Mouse (Mus musculus) liver, embryonic 15.5 days (tissue): ENCODE results near the gene Zg16. TPM values are rescaled to one million over a fixed set of nuclear protein-coding genes. Genes with fewer than 3 reads are reported as not detected.

Experiments
- ATAC-seq: fragments of 200-750 bp; cut with Nextera tagmentation; 2 replicates; pipeline ENCODE4 v1.8.0; 2017; ENCODE audit warnings: moderate number of reproducible peaks, mild to moderate bottlenecking, moderate library complexity; ENCODE audit not compliant: insufficient read depth
- H3K27ac ChIP-seq: fragments of 300-500 bp; sonication (generic); replicated peaks from 2 replicates; pipeline ENCODE4 v1.5.1; 2015; ENCODE audit warnings: mild to moderate bottlenecking, inconsistent platforms
- H3K27me3 ChIP-seq: fragments of 300-500 bp; sonication (generic); 2 replicates; pipeline ENCODE4 v1.6.1; 2015; ENCODE audit warnings: mild to moderate bottlenecking, inconsistent platforms
- H3K36me3 ChIP-seq: fragments of 300-500 bp; sonication (generic); replicated peaks from 2 replicates; pipeline ENCODE4 v1.6.1; 2015; ENCODE audit warnings: moderate library complexity, mild to moderate bottlenecking, inconsistent platforms
- H3K4me1 ChIP-seq: fragments of 300-500 bp; sonication (generic); replicated peaks from 2 replicates; pipeline ENCODE4 v1.6.1; 2015; ENCODE audit warnings: inconsistent platforms
- H3K4me2 ChIP-seq: fragments of 300-500 bp; sonication (generic); 2 replicates; pipeline ENCODE4 v1.6.1; 2015; ENCODE audit warnings: moderate library complexity, mild to moderate bottlenecking, inconsistent platforms
- H3K4me3 ChIP-seq: fragments of 300-500 bp; sonication (generic); replicated peaks from 2 replicates; pipeline ENCODE4 v1.5.1; 2015; ENCODE audit warnings: mild to moderate bottlenecking, inconsistent platforms
- H3K9ac ChIP-seq: fragments of 300-500 bp; sonication (generic); 2 replicates; pipeline ENCODE4 v1.6.1; 2015; ENCODE audit warnings: moderate library complexity, mild to moderate bottlenecking, inconsistent platforms
- H3K9me3 ChIP-seq: fragments of 300-500 bp; sonication (generic); replicated peaks from 2 replicates; pipeline ENCODE4 v1.6.1; 2016; ENCODE audit warnings: inconsistent platforms
- WGBS: fragments of 180-500 bp; shearing (Covaris S2); methylation state at CpG from one replicate; pipeline ENCODE4 v1.1.7; 2015; ENCODE audit warnings: mixed read lengths; ENCODE audit not compliant: insufficient replicate concordance; 5-methylcytosine and 5-hydroxymethylcytosine counted together
- polyA plus RNA-seq: library from polyadenylated mRNA; unstranded; fragments of >200 nt; fragmentation: Nextera tagmentation; extraction: Ambion mirVana; gene quantifications from 2 replicates; pipeline ENCODE4 v1.2.1, GENCODE M21; 2015

Gene Zg16
- polyA plus RNA-seq, 1 experiment from 2014 or later, result 0.33 TPM

DNA sequence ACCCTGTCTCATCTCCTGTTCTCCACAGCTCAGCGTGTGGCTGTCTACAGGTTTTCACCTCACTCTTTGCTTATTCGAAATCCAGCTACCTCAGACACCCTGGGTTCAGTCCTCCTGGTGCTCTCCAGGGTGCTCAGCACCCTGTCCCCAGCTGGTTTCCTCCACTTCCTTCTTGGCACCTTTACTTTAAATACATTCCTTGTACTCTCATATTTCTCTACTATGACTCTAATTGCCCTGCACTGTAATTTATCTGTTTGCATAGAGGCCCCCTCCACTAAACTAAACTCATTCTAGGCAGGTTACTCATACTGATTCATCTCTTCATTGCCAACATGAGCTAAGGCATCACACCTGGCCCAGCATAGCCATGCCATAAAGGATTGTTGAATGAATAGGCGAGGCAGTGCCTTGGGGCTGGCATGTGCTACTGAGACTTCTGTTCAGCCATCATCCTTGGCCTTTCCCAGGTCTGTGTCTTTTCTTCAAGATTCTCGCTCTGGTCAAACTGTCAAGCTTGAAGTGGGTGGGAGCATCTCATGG lies 16.2 kb downstream of the Zg16 start:
- H3K4me1 ChIP-seq, result no peaks in the 10 kb centered on the region
- no peak overlapping the region for H3K4me2 ChIP-seq
- H3K9ac ChIP-seq, result no peak overlapping the region
- H3K4me3 ChIP-seq, result no peak overlapping the region
- H3K9me3 ChIP-seq, result no peaks in the 10 kb centered on the region
- H3K27me3 ChIP-seq, result no peaks in the 10 kb centered on the region
- H3K36me3 ChIP-seq, result no peaks in the 10 kb centered on the region
- WGBS, result 58% methylated on average over 4 of the region's 4 CpGs
- no peak overlapping the region for H3K27ac ChIP-seq
- no peak for ATAC-seq

DNA sequence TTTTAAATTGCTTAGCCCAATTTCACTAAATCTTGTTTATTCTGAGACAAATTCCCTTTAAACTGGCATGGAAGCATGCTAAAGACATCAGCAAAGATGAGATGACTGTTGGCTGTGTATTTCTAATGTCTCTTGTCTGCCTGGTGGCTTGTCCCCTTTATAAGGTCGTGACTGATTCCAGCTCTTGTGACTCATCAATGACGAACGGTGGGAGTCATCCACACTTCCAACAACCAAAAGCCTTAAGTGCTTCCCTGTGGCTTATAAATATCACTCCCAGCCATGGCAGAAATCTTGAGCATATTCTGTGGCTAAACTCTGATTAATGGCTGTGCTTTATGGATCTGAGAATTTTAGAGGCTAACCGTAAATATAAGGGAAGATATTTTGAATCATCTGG lies 20.8 kb downstream of the Zg16 start:
- 66% methylated on average over 4 of the region's 4 CpGs for WGBS
- Histone ChIP-seq H3K4me2 (no peak overlapping the region), H3K9ac (no peak overlapping the region), H3K27ac (no peak overlapping the region), H3K36me3 (no peaks in the 10 kb centered on the region), H3K9me3 (no peaks in the 10 kb centered on the region), H3K27me3 (0 out of 2 replicates have a peak, but pooled peaks cover under 1% of the 10 kb centered on the region), H3K4me1 (0 out of 2 replicates have a peak, but pooled peaks cover 3% of the 10 kb centered on the region), H3K4me3 (no peak overlapping the region)
- ATAC-seq, result no peak

DNA sequence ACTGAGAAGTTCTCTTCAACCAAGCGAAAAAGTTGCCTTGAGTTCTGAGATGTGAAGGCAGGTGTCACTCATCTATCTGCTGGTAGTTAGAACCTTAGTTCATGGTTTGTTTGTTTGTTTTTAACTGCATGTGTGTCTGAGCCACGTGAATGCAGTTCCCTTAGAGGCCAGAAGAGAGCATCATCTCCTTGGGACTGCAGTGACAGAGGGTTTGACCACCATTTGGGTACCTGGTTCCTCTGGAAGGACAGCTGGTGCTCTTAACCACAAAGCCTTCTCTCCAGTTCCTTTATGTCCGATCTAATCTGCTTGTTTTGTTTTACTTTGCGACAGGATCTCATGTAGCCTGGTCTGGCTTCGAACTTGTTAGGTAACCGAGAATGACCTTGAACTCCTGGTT lies 21.6 kb downstream of the Zg16 start:
- Histone ChIP-seq H3K9me3 (no peaks in the 10 kb centered on the region), H3K9ac (no peak overlapping the region), H3K27ac (no peak overlapping the region), H3K4me3 (no peak overlapping the region), H3K27me3 (0 out of 2 replicates have a peak, but pooled peaks cover 7% of the 10 kb centered on the region), H3K4me2 (no peak overlapping the region), H3K4me1 (0 out of 2 replicates have a peak, but pooled peaks cover 3% of the 10 kb centered on the region), H3K36me3 (no peaks in the 10 kb centered on the region)
- no peak for ATAC-seq
- WGBS, result 61% methylated on average over 6 of the region's 6 CpGs

DNA sequence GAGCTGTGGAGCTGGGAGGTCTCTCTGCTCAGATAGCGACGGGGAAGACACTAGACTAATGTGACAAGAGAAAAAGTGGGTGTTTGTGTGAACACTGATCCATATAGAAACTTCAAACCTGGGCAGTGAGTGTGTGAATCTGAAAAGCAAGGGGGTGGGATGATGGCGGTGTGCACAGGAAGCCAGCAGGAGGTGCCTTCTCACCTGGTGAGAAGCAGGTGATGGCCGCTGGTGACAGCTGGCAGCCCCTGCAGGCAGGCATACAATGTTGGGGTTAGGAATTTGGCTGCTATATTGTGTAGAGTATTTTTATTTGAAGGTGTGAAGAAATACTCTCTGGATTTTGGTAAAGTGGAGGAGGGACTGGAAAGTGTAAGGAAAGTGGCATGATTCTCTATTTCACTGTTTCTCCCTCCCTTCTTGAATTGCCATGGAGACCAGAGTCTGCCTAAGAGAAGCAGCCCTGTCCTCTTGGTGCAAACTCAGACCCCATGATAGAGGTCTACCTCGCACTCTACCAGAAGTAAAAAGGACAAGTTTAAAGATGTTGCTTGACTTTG lies 32.0 kb downstream of the Zg16 start:
- Histone ChIP-seq H3K27me3 (peaks cover 44% of the 10 kb centered on the region), H3K4me2 (no peak overlapping the region), H3K36me3 (no peaks in the 10 kb centered on the region), H3K4me3 (no peak overlapping the region), H3K4me1 (no peaks in the 10 kb centered on the region), H3K9ac (no peak overlapping the region), H3K27ac (no peak overlapping the region), H3K9me3 (no peaks in the 10 kb centered on the region)
- no peak for ATAC-seq
- 51% methylated on average over 5 of the region's 5 CpGs for WGBS

DNA sequence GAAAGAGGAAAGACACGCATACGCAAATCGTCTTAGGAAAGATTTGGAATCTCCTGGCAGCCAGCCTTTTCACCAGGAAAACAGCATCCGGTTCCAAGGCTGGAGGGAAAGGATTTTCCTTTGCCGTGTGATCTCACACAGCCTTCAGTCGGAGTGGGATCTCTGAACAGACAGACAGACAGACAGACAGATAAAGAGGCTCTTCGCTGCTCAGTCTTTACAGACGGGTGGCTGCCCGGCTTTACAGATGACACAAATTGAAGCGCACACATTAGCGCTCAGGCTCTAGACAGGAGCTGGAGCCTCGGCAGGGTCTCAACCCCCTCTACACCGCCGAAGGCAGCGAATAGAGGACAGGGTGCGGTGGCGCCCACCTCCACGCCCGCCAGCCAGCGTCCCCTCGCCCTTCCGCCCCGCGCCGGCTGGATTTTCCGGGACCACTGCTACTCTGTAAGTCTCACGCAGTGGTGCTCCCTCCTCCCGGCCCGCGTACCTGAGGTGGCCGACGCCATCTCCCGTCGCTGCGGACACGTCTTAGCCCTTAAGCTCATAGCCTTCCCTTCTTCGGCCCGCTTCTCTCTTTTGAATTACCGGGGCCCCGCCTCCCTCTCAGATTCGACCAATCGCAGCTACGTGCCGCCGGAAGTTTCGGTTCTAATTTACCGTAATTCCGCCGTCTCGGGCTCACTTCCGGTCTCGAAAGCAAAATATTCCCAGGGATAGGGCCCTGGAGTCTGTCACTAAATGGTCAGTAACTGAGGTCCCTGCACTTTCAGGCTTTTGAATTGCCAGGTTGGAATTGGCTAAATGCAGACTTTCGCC lies 45.1 kb downstream of the Zg16 start, which contains the start of gene Kif22:
TSS of gene Kif22 (minus strand) at position 621 of the 822 bp plus-strand sequence.
- peak; percentile 88 for ATAC-seq
- H3K36me3 ChIP-seq, result peaks cover 33% of the 10 kb centered on the region
- H3K27me3 ChIP-seq, result no peaks in the 10 kb centered on the region
- H3K9me3 ChIP-seq, result no peaks in the 10 kb centered on the region
- H3K27ac ChIP-seq, result peak within 1 kb of the TSS; percentile 85
- peak within 1 kb of the TSS; percentile 99 for H3K9ac ChIP-seq
- H3K4me3 ChIP-seq, result peak within 1 kb of the TSS; percentile 99
- H3K4me2 ChIP-seq, result peak within 1 kb of the TSS; percentile 77
- WGBS, result under 1% methylated on average over 53 of the region's 53 CpGs
- H3K4me1 ChIP-seq, result peaks cover 33% of the 10 kb centered on the region

DNA sequence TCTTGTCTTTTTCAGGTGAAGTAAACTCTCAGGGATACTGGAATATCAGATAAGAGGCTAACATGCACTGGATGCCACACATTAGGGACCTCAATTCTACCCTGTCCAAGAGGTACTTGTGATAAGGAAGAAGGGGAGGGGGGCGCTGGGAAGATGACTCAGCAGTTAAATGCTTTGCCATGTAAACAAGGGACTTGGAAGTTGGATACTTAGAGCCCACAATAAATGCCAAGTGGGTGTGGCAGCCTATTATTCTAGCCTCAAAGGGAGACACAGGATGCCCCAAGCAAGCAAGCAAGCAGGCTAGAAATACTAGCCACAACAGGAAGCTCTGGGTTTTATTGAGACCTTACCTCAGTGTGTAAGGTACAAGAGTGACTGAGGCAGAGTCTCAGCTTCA lies 55.9 kb downstream of the Zg16 start:
- H3K9me3 ChIP-seq, result no peaks in the 10 kb centered on the region
- peaks cover 87% of the 10 kb centered on the region for H3K36me3 ChIP-seq
- H3K4me2 ChIP-seq, result no peak overlapping the region
- ATAC-seq, result no peak
- 45% methylated on average over 1 of the region's 1 CpGs for WGBS
- H3K27me3 ChIP-seq, result no peaks in the 10 kb centered on the region
- peaks cover 44% of the 10 kb centered on the region for H3K4me1 ChIP-seq
- no peak overlapping the region for H3K4me3 ChIP-seq
- H3K9ac ChIP-seq, result no peak overlapping the region
- H3K27ac ChIP-seq, result 0 out of 2 replicates have a peak overlapping the region, but pooled peaks have one; percentile 76

DNA sequence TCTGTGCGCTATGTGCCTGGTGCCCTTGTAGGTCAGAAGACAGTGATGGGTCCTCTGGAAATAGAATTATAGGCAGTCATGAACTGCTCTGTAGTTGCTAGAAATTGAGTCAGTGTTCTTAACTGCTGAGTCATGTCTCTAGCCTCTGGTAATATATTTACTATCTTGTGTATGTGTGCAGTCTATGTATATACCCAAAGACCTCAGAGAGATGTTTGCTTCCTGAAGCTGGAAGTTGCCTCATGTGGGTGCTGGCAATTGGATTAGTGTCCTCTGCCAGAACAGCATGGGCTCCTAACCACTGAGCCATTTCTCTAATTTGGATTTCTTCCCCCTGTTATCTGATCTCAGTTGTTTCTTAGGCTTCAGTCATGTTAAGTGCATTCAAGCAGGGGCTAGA lies 57.0 kb downstream of the Zg16 start:
- H3K36me3 ChIP-seq, result peaks cover 79% of the 10 kb centered on the region
- no peak for ATAC-seq
- no peaks in the 10 kb centered on the region for H3K9me3 ChIP-seq
- H3K27ac ChIP-seq, result peak overlapping the region; percentile 76
- no peak overlapping the region for H3K4me2 ChIP-seq
- peaks cover 49% of the 10 kb centered on the region for H3K4me1 ChIP-seq
- WGBS, result 92% methylated on average over 1 of the region's 1 CpGs
- no peak overlapping the region for H3K4me3 ChIP-seq
- H3K27me3 ChIP-seq, result no peaks in the 10 kb centered on the region
- H3K9ac ChIP-seq, result no peak overlapping the region

DNA sequence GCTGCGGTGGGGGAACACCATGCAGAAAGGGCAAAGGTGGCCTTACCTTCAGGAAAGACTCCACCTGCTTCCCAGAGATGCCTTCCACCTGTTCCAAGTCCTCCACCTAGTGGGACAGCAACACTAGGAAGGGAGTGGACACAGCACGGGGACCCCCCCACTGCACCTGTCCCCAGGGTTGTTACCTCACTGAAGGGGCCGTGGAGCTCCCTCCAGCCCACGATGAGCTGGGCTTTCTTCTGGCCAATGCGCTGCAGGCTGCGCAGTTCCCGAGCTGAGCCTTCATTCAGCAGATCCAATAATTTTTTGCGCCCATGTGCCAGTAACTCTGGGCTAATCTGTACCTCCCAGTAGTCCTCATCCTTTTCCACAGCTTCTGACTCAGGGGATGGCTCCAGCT lies 59.2 kb downstream of the Zg16 start:
- 55% methylated on average over 8 of the region's 8 CpGs for WGBS
- Histone ChIP-seq H3K9ac (peak overlapping the region; percentile 99), H3K4me3 (peak overlapping the region; percentile 98), H3K4me2 (peak overlapping the region; percentile 98), H3K27ac (peak overlapping the region; percentile 97), H3K27me3 (no peaks in the 10 kb centered on the region), H3K36me3 (peaks cover 79% of the 10 kb centered on the region), H3K9me3 (no peaks in the 10 kb centered on the region), H3K4me1 (peaks cover 66% of the 10 kb centered on the region)
- ATAC-seq, result no peak

DNA sequence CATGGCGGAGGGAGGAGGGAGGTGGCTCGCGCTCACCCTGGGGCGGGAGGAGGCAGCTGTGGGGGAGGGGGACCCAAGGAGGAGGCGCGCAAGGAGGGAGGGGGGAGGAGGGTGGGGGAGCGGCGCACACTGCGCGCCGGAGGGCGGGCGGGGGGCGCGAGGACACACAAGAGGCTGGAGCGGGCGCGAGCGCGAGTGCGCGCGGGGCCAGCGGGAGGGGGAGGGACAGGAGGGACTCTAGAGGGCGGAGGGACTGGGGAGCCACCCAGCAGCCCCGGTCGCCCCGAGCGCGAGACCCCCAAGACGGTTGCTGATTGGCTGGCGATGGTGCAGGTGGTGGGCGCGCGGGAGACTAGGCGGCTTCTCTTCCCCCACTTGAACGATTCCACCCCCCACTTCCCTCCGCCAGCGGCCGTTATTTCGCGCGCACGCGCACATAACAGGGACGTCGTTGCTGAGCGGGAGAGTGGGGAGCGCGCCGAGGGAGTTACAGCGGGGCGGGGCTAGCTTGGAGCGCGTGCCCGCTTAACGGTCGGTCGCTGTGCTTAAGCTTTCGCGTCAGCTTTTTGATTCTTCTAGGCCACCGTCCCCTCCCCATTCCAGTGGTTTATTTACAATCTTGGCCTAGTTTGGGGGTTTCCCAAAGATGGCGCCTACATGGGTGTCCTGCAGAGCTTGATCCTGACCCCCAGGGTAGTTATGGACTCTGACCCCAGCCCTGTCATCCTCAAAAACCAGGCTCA lies 60.0 kb downstream of the Zg16 start, which contains the start of gene Maz:
TSS of gene Maz (minus strand) at position 54 of the 743 bp plus-strand sequence.
- peak within 1 kb of the TSS; percentile 98 for H3K4me2 ChIP-seq
- peaks cover 73% of the 10 kb centered on the region for H3K4me1 ChIP-seq
- H3K27ac ChIP-seq, result peak within 1 kb of the TSS; percentile 97
- H3K4me3 ChIP-seq, result peak within 1 kb of the TSS; percentile 98
- no peaks in the 10 kb centered on the region for H3K27me3 ChIP-seq
- peaks cover 79% of the 10 kb centered on the region for H3K36me3 ChIP-seq
- peak within 1 kb of the TSS; percentile 99 for H3K9ac ChIP-seq
- peak; percentile 81 for ATAC-seq
- under 1% methylated on average over 54 of the region's 63 CpGs for WGBS
- H3K9me3 ChIP-seq, result no peaks in the 10 kb centered on the region

DNA sequence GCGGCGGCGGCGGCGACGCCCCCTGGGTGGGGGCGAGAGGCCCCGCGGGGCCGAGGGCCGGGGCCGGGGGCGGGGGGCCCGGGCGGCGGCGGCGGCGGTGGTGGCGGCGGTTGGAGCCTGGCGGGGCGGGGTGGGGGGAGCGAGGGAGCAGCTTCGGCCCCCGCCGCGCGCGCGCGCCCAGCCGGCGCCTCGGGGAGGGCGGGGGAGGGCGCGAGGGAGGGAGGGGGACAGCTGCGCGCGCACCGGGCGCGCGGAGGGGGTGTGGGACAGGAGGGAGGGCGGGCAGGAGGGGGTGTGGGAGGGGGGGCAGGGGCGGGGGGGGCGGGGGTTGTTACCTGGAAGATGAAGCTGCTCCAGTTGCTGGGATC lies 60.5 kb downstream of the Zg16 start:
- H3K4me1 ChIP-seq, result peaks cover 77% of the 10 kb centered on the region
- H3K36me3 ChIP-seq, result peaks cover 78% of the 10 kb centered on the region
- ATAC-seq, result peak; percentile 45
- H3K4me3 ChIP-seq, result peak overlapping the region; percentile 98
- H3K27ac ChIP-seq, result peak overlapping the region; percentile 97
- H3K9ac ChIP-seq, result peak overlapping the region; percentile 99
- H3K9me3 ChIP-seq, result no peaks in the 10 kb centered on the region
- no peaks in the 10 kb centered on the region for H3K27me3 ChIP-seq
- H3K4me2 ChIP-seq, result peak overlapping the region; percentile 98
- WGBS, result 4% methylated on average over 31 of the region's 48 CpGs
